Mouse (Mus musculus) spleen, adult 2 months (tissue): Measurements from ENCODE around the gene Ppm1h. TPM values are rescaled to one million over a fixed set of nuclear protein-coding genes. Genes with fewer than 3 reads are reported as not detected.
A peak's percentile ranks its signal among the peaks of the same experiment; 100 is the strongest.

Experiments
- DNase-seq, 2 experiments: peaks; one replicate each; pipeline versions ENCODE4 v3.0.0 to v3.0.0-alpha.2; 2012 to 2021; ENCODE audit warnings: low spot score in 2 of 2, low read depth in 1 of 2
- H3K27ac ChIP-seq: fragments of 200-500 bp; 2 replicates; pipeline ENCODE4 v1.5.1; 2012; ENCODE audit warnings: low read length, inconsistent platforms; ENCODE audit not compliant: insufficient read depth
- H3K27me3 ChIP-seq: fragments of 200-500 bp; 2 replicates; pipeline ENCODE4 v1.6.1; 2012; ENCODE audit warnings: mild to moderate bottlenecking, moderate library complexity, low read length, inconsistent platforms; ENCODE audit not compliant: control insufficient read depth, insufficient read depth
- H3K36me3 ChIP-seq: fragments of 200-500 bp; 2 replicates; pipeline ENCODE4 v1.6.1; 2012; ENCODE audit warnings: mild to moderate bottlenecking, low read length, inconsistent platforms; ENCODE audit not compliant: control insufficient read depth, insufficient read depth
- H3K4me1 ChIP-seq: fragments of 200-500 bp; 2 replicates; pipeline ENCODE4 v1.6.1; 2011; ENCODE audit warnings: inconsistent platforms; ENCODE audit not compliant: control insufficient read depth, insufficient read depth, insufficient read length
- H3K4me3 ChIP-seq: fragments of 200-500 bp; 2 replicates; pipeline ENCODE4 v1.5.1; 2011; ENCODE audit warnings: mild to moderate bottlenecking, inconsistent platforms; ENCODE audit not compliant: insufficient read depth, insufficient read length; ENCODE audit errors: extremely low read depth
- CTCF ChIP-seq: fragments of 200-500 bp; IDR thresholded peaks from 2 replicates; pipeline ENCODE4 v1.5.1; 2011; ENCODE audit warnings: mild to moderate bottlenecking, inconsistent platforms; ENCODE audit not compliant: insufficient read depth, insufficient read length, insufficient replicate concordance; ENCODE audit errors: extremely low read depth
- POLR2A ChIP-seq: fragments of 200-500 bp; IDR thresholded peaks from 2 replicates; pipeline ENCODE4 v1.6.1; 2011; ENCODE audit warnings: low read depth, low read length, inconsistent platforms
- WGBS: fragments of 180-500 bp; shearing (Covaris S2); methylation state at CpG from one replicate; pipeline ENCODE4 v1.1.7; 2018; 5-methylcytosine and 5-hydroxymethylcytosine counted together
- polyA plus RNA-seq: library from polyadenylated mRNA; depleted of rRNA; stranded (reverse); fragments of >200 nt; gene quantifications from 2 replicates; pipeline ENCODE4 v1.2.3, GENCODE M21; 2012

The Ppm1h gene
- polyA plus RNA-seq, 1 experiment = 9.7 TPM

DNA sequence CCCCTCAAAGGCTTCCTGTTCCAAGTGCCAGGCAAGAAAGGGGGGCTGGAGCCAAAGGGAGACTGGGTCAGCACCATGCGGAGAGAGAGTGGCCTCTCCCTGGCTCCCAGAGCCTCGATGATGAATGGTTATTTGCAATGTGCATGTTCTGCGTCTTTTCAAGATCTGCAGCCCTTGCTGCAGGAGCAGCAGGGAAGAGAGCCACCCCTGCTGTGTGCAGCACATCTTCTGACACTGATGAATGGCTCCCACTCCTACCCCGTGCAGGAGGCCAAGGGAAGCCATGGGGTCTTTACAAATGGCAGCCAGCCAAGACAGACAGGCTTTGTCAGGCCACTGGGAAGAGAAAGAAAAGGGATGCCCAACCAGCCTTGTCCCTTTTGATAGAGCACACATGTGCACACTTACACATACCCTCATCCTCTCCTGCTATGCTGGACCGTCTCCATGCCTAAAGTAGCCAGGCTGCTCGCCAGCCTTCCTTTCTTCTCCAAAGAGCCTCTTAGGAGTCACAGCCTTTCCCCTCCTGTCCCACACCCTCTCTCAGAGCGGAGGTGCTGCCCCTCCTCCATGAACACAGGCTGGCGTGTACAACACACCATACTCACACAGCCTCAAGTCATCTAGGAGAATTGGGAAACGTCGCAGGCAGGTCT lies 209.1 kb downstream of the Ppm1h start:
- WGBS = 85% methylated on average over 10 of the region's 10 CpGs
- Histone ChIP-seq H3K27ac (no peak overlapping the region), H3K4me3 (no peak overlapping the region), H3K4me1 (peaks cover 2% of the 10 kb centered on the region; the same call in 1 of the 2 replicates), H3K27me3 (no peaks in the 10 kb centered on the region), H3K36me3 (no peaks in the 10 kb centered on the region)
- DNase-seq = no peak
- no peak for TF ChIP-seq CTCF
- TF ChIP-seq POLR2A = no peak

- Histone ChIP-seq H3K4me3 (no peak overlapping the region), H3K4me1 (peaks cover 2% of the 10 kb centered on the region; the same call in 1 of the 2 replicates), H3K36me3 (no peaks in the 10 kb centered on the region), H3K27me3 (no peaks in the 10 kb centered on the region), H3K27ac (no peak overlapping the region; the same call in 1 of the 2 replicates)
- WGBS = 91% methylated on average over 14 of the region's 14 CpGs
- no peak for TF ChIP-seq CTCF
- no peak for TF ChIP-seq POLR2A
- no peak for DNase-seq
Observed at GRCm38 (mm10) chr10:122890682-122891350, 212.3 kb downstream of the Ppm1h start.

DNA sequence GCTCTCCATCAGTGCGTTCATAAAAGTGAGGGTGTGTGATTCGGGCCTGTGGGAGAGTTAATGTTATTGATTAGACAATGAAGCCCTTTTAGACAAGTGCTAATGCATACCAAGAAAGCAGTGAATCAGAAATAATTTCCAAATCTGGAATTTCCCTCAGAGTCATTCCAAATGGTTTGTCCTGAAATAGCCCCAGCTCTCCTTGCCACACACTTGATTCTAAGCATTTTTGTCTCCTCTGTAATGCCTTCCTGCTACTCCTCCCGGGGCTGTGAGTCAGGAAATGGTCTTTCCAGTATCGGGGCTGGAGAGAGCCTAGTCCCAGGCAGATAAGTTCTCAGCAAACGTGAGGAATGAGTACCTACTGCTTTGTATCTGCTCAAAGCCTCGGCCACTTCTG lies 212.9 kb downstream of the Ppm1h start:
- Histone ChIP-seq H3K4me3 (no peak overlapping the region), H3K27me3 (no peaks in the 10 kb centered on the region), H3K4me1 (peaks cover under 1% of the 10 kb centered on the region; the same call in 1 of the 2 replicates), H3K36me3 (no peaks in the 10 kb centered on the region), H3K27ac (no peak overlapping the region)
- WGBS = 82% methylated on average over 6 of the region's 6 CpGs
- TF ChIP-seq CTCF (no peak), POLR2A (no peak)
- no peak for DNase-seq

DNA sequence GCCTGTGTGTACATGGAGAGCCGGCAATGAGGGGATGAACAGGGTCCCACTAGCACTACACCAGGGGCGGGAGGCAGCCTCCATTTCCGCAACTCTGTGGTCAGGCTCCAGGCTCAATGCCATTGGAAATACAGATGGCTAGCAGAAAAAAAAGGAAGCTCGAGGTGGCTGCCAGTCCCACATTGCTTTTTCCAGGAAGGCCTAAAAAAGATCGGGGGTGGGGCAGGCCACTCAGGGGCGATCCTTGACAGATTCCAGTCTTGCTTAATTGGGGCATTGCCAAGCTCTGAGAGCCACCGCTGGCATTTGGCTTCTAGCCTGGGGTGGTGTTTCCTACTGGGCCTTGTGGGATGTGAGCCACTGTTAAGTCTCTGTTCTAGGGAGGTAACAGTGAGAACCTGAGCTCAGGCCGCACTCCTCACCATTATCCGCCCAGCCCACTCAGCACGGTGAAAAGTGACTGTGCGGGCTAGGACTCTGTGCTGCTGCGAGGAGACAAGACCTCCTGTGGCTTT lies 216.1 kb downstream of the Ppm1h start:
- Histone ChIP-seq H3K4me3 (no peak overlapping the region), H3K27me3 (no peaks in the 10 kb centered on the region), H3K36me3 (no peaks in the 10 kb centered on the region), H3K4me1 (no peaks in the 10 kb centered on the region), H3K27ac (peak overlapping the region; percentile 41)
- DNase-seq = no peak
- WGBS = 75% methylated on average over 12 of the region's 12 CpGs
- no peak for TF ChIP-seq CTCF
- no peak for TF ChIP-seq POLR2A

DNA sequence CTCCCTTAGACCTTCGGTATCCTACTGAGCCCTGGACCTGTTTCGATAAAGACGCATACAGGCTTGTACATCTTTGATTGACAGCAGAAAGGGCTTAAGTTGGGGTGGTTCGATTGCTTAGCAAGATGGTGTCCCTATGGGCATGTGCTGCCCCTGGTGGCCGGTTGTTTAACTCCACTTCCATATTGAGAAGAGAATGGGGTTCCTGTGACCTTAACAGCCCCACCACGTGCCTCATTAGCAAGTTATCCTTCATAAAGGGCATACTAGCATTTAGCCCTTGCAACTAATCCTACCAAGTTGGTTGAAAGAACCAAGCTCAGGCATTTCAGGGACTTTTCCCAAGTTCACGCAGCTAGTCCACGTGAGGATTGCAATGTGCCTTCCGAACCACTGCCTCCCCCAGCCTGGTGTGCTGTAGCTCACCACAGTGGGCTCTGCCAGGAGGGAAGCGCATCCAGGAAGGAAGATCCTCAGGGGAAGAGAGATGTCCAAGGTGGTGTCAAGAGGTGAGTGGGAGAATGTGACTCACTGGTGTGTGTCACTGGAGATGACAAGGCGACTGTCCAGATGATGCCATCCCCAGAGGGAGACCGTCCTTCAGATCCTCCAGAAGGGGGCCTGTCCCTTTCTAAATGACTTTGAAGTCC lies 216.7 kb downstream of the Ppm1h start:
- 79% methylated on average over 12 of the region's 12 CpGs for WGBS
- TF ChIP-seq POLR2A (no peak), CTCF (peak; percentile 12; the same call in 1 of the 2 replicates)
- Histone ChIP-seq H3K36me3 (no peaks in the 10 kb centered on the region), H3K4me3 (no peak overlapping the region), H3K4me1 (no peaks in the 10 kb centered on the region), H3K27me3 (no peaks in the 10 kb centered on the region), H3K27ac (peak overlapping the region; percentile 41)
- DNase-seq = peak; percentile 4 to 23

DNA sequence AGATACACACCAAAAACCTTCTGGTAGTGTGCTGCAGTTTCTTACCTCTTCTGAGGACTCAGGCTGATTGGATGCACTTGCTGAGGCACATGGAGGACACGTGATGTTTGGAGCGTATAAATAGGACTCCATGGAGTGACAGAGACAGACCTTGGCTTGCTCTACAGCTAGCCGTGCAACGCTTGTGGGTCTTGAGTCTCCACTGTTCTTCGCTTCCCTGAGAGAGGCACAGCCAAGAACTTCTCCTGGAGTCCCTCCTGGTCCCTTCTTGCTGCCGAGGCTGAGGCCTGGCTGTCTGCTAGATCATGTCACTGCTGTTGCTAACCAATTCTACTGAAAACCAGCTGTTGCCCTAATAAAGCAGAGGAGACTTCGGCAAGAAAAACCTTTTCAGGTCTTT lies 221.4 kb downstream of the Ppm1h start:
- Histone ChIP-seq H3K27ac (no peak overlapping the region), H3K36me3 (no peaks in the 10 kb centered on the region), H3K4me1 (no peaks in the 10 kb centered on the region), H3K4me3 (no peak overlapping the region), H3K27me3 (no peaks in the 10 kb centered on the region)
- 86% methylated on average over 7 of the region's 7 CpGs for WGBS
- no peak for DNase-seq
- TF ChIP-seq CTCF (no peak), POLR2A (no peak)
